Mouse (Mus musculus): ENCODE data around the gene Polr1e. TPM values are rescaled to one million over a fixed set of nuclear protein-coding genes. Genes with fewer than 3 reads are reported as not detected.

The Polr1e gene
- polyA plus RNA-seq, 1 experiment = 35.1 TPM

DNA sequence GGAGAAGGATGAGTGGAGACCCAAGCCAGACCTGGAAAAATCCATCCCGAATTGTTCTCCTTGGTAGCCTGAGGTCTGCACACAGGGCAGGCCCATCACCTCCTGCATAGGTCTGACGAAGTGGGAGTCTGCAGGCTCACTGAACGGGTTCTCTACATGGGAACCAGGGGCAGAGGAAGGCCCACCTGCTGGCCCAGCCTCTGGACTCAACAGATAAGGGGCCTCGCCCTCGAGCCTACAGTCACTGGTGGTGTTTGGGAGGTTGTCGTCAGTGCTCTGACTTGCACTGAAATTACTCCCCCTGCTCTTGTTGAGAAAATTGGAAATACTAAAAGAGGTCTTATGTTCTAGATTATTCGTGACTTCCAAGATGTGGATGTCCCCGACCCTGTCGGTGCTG is 24.5 kb upstream of the Polr1e start:
- Histone ChIP-seq H3K9me3 (replicated peaks; ENCODE audit: control insufficient read depth, insufficient read depth, low read length, poor library complexity, severe bottlenecking) (no peaks in the 10 kb centered on the region), H3K4me1 (ENCODE audit: control insufficient read depth, insufficient read depth, low read length) (no peaks in the 10 kb centered on the region), H3K27me3 (ENCODE audit: control insufficient read depth, insufficient read depth, low read length, poor library complexity, severe bottlenecking) (no peaks in the 10 kb centered on the region), H3K27ac (ENCODE audit: insufficient read depth, low read length) (no peak overlapping the region), H3K9ac (ENCODE audit: low read depth, poor library complexity, severe bottlenecking) (no peak overlapping the region), H3K36me3 (ENCODE audit: control insufficient read depth, insufficient read depth, low read length, poor library complexity, severe bottlenecking) (no peaks in the 10 kb centered on the region; the same call in 1 of the 2 replicates), H3K4me3 (ENCODE audit: low read depth, low read length) (no peak overlapping the region)
- no peak for TF ChIP-seq EP300 (IDR thresholded peaks at IDR 0.05; ENCODE audit: insufficient read depth, low read depth, low read length)
- no peak for TF ChIP-seq CTCF (IDR thresholded peaks at IDR 0.05; ENCODE audit: low read depth, low read length)
- TF ChIP-seq POLR2A (IDR thresholded peaks at IDR 0.05; ENCODE audit: insufficient read depth, low read length) = no peak

DNA sequence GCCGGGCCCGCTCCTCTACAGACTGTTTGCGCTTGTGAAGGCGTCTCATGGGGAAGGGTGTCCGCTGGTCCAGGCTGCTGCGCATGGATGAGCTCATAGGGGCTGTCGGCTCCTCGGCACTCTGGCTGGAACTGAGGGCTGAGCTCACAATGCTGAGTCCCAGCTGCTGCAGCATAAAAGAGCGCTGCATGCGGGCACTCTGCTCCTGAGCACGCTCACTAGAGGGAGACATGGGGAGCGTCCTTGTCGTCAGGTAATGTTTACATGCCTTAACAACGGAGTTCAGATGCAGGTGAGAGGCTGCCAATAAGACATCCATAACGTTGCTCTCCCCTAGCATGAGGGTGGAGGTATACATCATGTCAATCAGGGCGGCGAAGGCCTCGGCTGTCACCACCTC is 23.6 kb upstream of the Polr1e start:
- Histone ChIP-seq H3K9ac (ENCODE audit: low read depth, poor library complexity, severe bottlenecking) (no peak overlapping the region), H3K4me3 (ENCODE audit: low read depth, low read length) (peak overlapping the region; percentile 0; the same call in 1 of the 2 replicates), H3K27ac (ENCODE audit: insufficient read depth, low read length) (no peak overlapping the region), H3K4me1 (ENCODE audit: control insufficient read depth, insufficient read depth, low read length) (no peaks in the 10 kb centered on the region), H3K36me3 (ENCODE audit: control insufficient read depth, insufficient read depth, low read length, poor library complexity, severe bottlenecking) (no peaks in the 10 kb centered on the region; the same call in 1 of the 2 replicates), H3K27me3 (ENCODE audit: control insufficient read depth, insufficient read depth, low read length, poor library complexity, severe bottlenecking) (no peaks in the 10 kb centered on the region), H3K9me3 (replicated peaks; ENCODE audit: control insufficient read depth, insufficient read depth, low read length, poor library complexity, severe bottlenecking) (no peaks in the 10 kb centered on the region)
- TF ChIP-seq EP300 (IDR thresholded peaks at IDR 0.05; ENCODE audit: insufficient read depth, low read depth, low read length) (no peak), POLR2A (IDR thresholded peaks at IDR 0.05; ENCODE audit: insufficient read depth, low read length) (no peak), CTCF (IDR thresholded peaks at IDR 0.05; ENCODE audit: low read depth, low read length) (peak; percentile 15)

DNA sequence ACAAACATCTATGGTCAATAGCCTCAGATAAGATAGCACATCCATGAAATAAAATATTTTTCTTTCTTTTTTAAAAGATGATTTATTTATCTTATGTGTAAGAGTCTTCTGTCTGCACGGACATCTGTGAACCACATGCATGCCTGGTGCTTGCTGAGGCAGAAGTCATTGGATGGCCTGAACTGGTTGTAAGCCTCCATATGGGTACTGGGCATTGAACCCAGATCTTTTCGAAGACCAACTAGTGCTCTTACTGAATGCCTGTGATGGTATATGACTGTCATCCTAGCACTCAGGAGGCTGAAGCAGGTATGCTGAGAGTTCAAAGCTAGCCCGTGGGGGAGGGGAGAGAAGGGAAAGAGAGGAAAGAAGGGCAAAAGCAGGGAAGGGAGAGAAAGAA is 20.3 kb upstream of the Polr1e start:
- Histone ChIP-seq H3K27me3 (ENCODE audit: control insufficient read depth, insufficient read depth, low read length, poor library complexity, severe bottlenecking) (no peaks in the 10 kb centered on the region), H3K9ac (ENCODE audit: low read depth, poor library complexity, severe bottlenecking) (no peak overlapping the region), H3K4me1 (ENCODE audit: control insufficient read depth, insufficient read depth, low read length) (no peaks in the 10 kb centered on the region), H3K9me3 (replicated peaks; ENCODE audit: control insufficient read depth, insufficient read depth, low read length, poor library complexity, severe bottlenecking) (no peaks in the 10 kb centered on the region), H3K36me3 (ENCODE audit: control insufficient read depth, insufficient read depth, low read length, poor library complexity, severe bottlenecking) (no peaks in the 10 kb centered on the region; the same call in 1 of the 2 replicates), H3K4me3 (ENCODE audit: low read depth, low read length) (no peak overlapping the region), H3K27ac (ENCODE audit: insufficient read depth, low read length) (no peak overlapping the region)
- TF ChIP-seq POLR2A (IDR thresholded peaks at IDR 0.05; ENCODE audit: insufficient read depth, low read length) (no peak), CTCF (IDR thresholded peaks at IDR 0.05; ENCODE audit: low read depth, low read length) (no peak), EP300 (IDR thresholded peaks at IDR 0.05; ENCODE audit: insufficient read depth, low read depth, low read length) (no peak)

DNA sequence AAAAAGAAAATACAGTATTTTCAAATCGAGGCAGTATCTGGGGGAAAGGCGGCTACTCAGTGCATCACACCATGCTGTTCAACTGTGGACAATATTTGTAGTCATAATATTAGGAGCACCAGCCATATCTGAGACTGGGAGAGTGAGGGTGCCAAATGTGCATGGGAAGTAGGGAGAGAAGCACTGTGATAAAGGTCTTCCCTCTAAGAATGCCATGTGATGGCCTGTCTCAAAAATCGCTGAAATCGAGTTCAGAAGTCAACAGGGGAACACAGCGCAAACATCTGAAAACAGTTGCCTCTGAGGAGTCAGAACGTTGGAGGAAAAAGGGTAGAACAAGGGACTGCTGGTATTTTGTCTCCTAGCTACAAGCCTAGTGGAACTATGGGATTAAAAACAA is 18.4 kb upstream of the Polr1e start:
- H3K9ac ChIP-seq (ENCODE audit: low read depth, poor library complexity, severe bottlenecking) = no peak overlapping the region
- no peak for TF ChIP-seq EP300 (IDR thresholded peaks at IDR 0.05; ENCODE audit: insufficient read depth, low read depth, low read length)
- no peak for TF ChIP-seq POLR2A (IDR thresholded peaks at IDR 0.05; ENCODE audit: insufficient read depth, low read length)
- TF ChIP-seq CTCF (IDR thresholded peaks at IDR 0.05; ENCODE audit: low read depth, low read length) = no peak

DNA sequence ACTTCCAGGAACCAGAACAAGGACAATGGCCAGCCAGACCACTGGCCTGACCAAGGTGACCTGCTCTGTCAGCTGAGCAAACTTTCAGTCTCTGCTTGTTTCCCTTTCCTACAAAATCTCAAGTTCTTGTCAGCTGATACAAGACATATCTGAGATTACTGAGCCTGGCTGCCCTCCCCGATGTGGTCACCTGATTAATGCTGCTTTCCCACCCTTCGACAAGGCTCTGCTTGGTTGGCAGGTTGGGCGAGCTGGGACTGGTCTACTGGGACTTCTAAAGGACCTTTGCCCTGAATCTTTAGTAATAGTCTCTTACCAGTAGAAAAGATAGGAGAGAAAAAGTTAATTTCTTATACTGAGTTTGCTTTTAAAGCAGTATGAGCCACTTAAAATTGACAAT is 12.9 kb upstream of the Polr1e start:
- Histone ChIP-seq H3K27ac (ENCODE audit: insufficient read depth, low read length) (no peak overlapping the region), H3K9ac (ENCODE audit: low read depth, poor library complexity, severe bottlenecking) (no peak overlapping the region), H3K9me3 (replicated peaks; ENCODE audit: control insufficient read depth, insufficient read depth, low read length, poor library complexity, severe bottlenecking) (no peaks in the 10 kb centered on the region), H3K4me1 (ENCODE audit: control insufficient read depth, insufficient read depth, low read length) (no peaks in the 10 kb centered on the region), H3K36me3 (ENCODE audit: control insufficient read depth, insufficient read depth, low read length, poor library complexity, severe bottlenecking) (no peaks in the 10 kb centered on the region), H3K4me3 (ENCODE audit: low read depth, low read length) (no peak overlapping the region), H3K27me3 (ENCODE audit: control insufficient read depth, insufficient read depth, low read length, poor library complexity, severe bottlenecking) (no peaks in the 10 kb centered on the region)
- no peak for TF ChIP-seq EP300 (IDR thresholded peaks at IDR 0.05; ENCODE audit: insufficient read depth, low read depth, low read length)
- no peak for TF ChIP-seq CTCF (IDR thresholded peaks at IDR 0.05; ENCODE audit: low read depth, low read length)
- no peak for TF ChIP-seq POLR2A (IDR thresholded peaks at IDR 0.05; ENCODE audit: insufficient read depth, low read length)

More for the DNA sequence above, 18.4 kb upstream of the Polr1e start:
- H3K4me1 ChIP-seq (ENCODE audit: control insufficient read depth, insufficient read depth, low read length) = no peaks in the 10 kb centered on the region
- no peaks in the 10 kb centered on the region for H3K27me3 ChIP-seq (ENCODE audit: control insufficient read depth, insufficient read depth, low read length, poor library complexity, severe bottlenecking)
- H3K36me3 ChIP-seq (ENCODE audit: control insufficient read depth, insufficient read depth, low read length, poor library complexity, severe bottlenecking) = no peaks in the 10 kb centered on the region
- no peak overlapping the region for H3K27ac ChIP-seq (ENCODE audit: insufficient read depth, low read length)
- H3K9me3 ChIP-seq (replicated peaks; ENCODE audit: control insufficient read depth, insufficient read depth, low read length, poor library complexity, severe bottlenecking) = no peaks in the 10 kb centered on the region
- H3K4me3 ChIP-seq (ENCODE audit: low read depth, low read length) = no peak overlapping the region

DNA sequence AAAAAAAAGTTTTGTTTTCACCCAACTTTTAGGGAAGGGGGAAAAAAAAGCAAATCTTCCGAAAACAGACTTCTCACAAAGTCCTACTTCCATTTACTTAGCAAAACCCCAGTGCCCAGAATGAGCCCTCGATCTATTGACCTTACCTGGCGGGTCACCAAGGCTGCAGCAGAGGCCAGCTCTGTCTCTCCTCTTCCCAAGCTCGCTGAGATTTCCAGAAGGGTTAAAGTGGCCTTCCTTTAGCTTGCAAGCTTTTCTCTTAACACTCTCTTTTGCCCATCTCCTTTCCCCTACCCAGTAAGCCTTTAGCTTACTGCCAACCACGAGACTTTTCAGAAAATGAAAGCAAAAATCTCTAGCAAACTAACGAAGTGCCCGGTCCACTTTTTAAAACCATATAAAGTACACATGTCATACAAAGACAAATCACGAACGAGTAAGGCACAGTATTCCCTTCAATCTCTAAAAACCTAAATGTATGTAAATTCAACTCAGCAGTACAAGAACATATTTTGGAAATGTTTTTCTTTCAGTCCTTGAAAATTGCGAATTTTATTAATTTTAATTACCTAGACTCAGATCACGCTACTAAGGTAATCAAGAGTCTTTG is 7.5 kb upstream of the Polr1e start:
- Histone ChIP-seq H3K27me3 (ENCODE audit: control insufficient read depth, insufficient read depth, low read length, poor library complexity, severe bottlenecking) (no peaks in the 10 kb centered on the region), H3K36me3 (ENCODE audit: control insufficient read depth, insufficient read depth, low read length, poor library complexity, severe bottlenecking) (no peaks in the 10 kb centered on the region), H3K4me3 (ENCODE audit: low read depth, low read length) (peak overlapping the region; percentile 76), H3K9me3 (replicated peaks; ENCODE audit: control insufficient read depth, insufficient read depth, low read length, poor library complexity, severe bottlenecking) (no peaks in the 10 kb centered on the region), H3K9ac (ENCODE audit: low read depth, poor library complexity, severe bottlenecking) (peak overlapping the region; percentile 73), H3K4me1 (ENCODE audit: control insufficient read depth, insufficient read depth, low read length) (no peaks in the 10 kb centered on the region), H3K27ac (ENCODE audit: insufficient read depth, low read length) (peak overlapping the region; percentile 79)
- TF ChIP-seq CTCF (IDR thresholded peaks at IDR 0.05; ENCODE audit: low read depth, low read length) (no peak), POLR2A (IDR thresholded peaks at IDR 0.05; ENCODE audit: insufficient read depth, low read length) (no peak), EP300 (IDR thresholded peaks at IDR 0.05; ENCODE audit: insufficient read depth, low read depth, low read length) (no peak)
